Comparison of ENCODE assay signal across 22 mouse cellular contexts in genomic region chr4:47422194-47422593, GRCm38 (mm10). TPM values are rescaled to one million over a fixed set of nuclear protein-coding genes. Genes with fewer than 3 reads are reported as not detected.
DNase-seq lines count a peak whose midpoint lies in the region; ATAC-seq and TF ChIP-seq lines count a peak whose summit lies in the region.
"Had no signal": no experiment of that assay in that cellular context is flagged by ENCODE, and none has a peak within 500 bp of the region (broad histone marks: within the 10 kb centered on the region; RNA-seq: fewer than 3 reads in every experiment).

No protein-coding gene starts in this region.

- peak; percentile 56 for DNase-seq in MEL (ENCODE audit: low read depth, low spot score)
- peak; percentile 36 for DNase-seq in c-Kit-positive CD71-positive TER-119-negative erythroid progenitor cells, embryonic 14.5 days (ENCODE audit: low read depth)
- no peak for DNase-seq in layer of hippocampus, postnatal 25 days (ENCODE audit: extremely low spot score in 1 of 2, low spot score in 1 of 2)
- no peak for DNase-seq in gastrocnemius, postnatal 4 days (ENCODE audit: low spot score in 2 of 2)
- no peak for DNase-seq in forebrain, embryonic 10.5 days (ENCODE audit: extremely low spot score, low spot score)
- DNase-seq: adrenal gland, adult 8-10 months; adrenal gland, postnatal 36 days; cerebellum, adult 11-12 months; cerebellum, adult 9-10 months; cerebellum, postnatal 25 days; forebrain, postnatal 0 days; gastrocnemius, adult 2 months; gastrocnemius, postnatal 25 days; heart, postnatal 10 days; heart, postnatal 4 days had no signal

- TF ChIP-seq CTCF in MEL (IDR thresholded peaks at IDR 0.05 in 2 of 3, conservative IDR thresholded peaks at IDR 0.05 in 1 of 3; ENCODE audit: control insufficient read depth in 1 of 3, insufficient read depth in 1 of 3, low read depth in 2 of 3, low read length in 3 of 3, poor library complexity in 1 of 3, severe bottlenecking in 1 of 3) = no peak

- TF ChIP-seq EP300 in MEL (IDR thresholded peaks at IDR 0.05; ENCODE audit: low read depth in 1 of 2, low read length in 2 of 2) = peak in 1 of 2 experiments; percentile 52; a peak in 2 of 4 replicates

- ATAC-seq in liver, embryonic 12.5 days = peak; percentile 76
- peak; percentile 60 for ATAC-seq in megakaryocyte progenitor cell, adult 5-6 weeks (replicated peaks; ENCODE audit: poor library complexity)
- ATAC-seq: forebrain, embryonic 13.5 days; forebrain, postnatal 0 days; hindbrain, embryonic 16.5 days; inflammation-experienced regulatory T-cells, adult 6 months had no signal

- TF ChIP-seq POLR2A in MEL (IDR thresholded peaks at IDR 0.05; ENCODE audit: control insufficient read depth in 1 of 2, insufficient read depth in 1 of 2, low read depth in 1 of 2, low read length in 2 of 2, poor library complexity in 1 of 2) = no peak

- no peak for TF ChIP-seq RAD21 in MEL (IDR thresholded peaks at IDR 0.05; ENCODE audit: low read depth, low read length)

- H3K79me2 ChIP-seq in MEL (ENCODE audit: control insufficient read depth, insufficient read depth, low read length, poor library complexity) = no peaks in the 10 kb centered on the region

- H3K36me3 ChIP-seq in MEL (ENCODE audit: control insufficient read depth in 1 of 2, insufficient read depth in 2 of 2, low read length in 2 of 2) = peaks cover 0 to 10% of the 10 kb centered on the region in 2 experiments; a peak in 2 of 4 replicates
- H3K36me3 ChIP-seq in liver, embryonic 12.5 days = no peaks in the 10 kb centered on the region
- no peaks in the 10 kb centered on the region for H3K36me3 ChIP-seq in forebrain, embryonic 10.5 days (replicated peaks)
- H3K36me3 ChIP-seq: embryonic facial prominence, embryonic 13.5 days; hindbrain, embryonic 12.5 days had no signal

- H3K27ac ChIP-seq in MEL (ENCODE audit: control insufficient read depth, low read depth, low read length) = no peak overlapping the region
- no peak overlapping the region for H3K27ac ChIP-seq in liver, embryonic 12.5 days
- no peak overlapping the region for H3K27ac ChIP-seq in forebrain, embryonic 10.5 days
- H3K27ac ChIP-seq: embryonic facial prominence, embryonic 13.5 days; forebrain, embryonic 13.5 days; gastrocnemius, adult 2 months; hindbrain, embryonic 12.5 days had no signal

- H3K4me1 ChIP-seq in MEL (ENCODE audit: control insufficient read depth in 1 of 2, insufficient read depth in 2 of 2, low read length in 2 of 2) = peaks cover 0 to 10% of the 10 kb centered on the region in 2 experiments; a peak in 2 of 4 replicates
- H3K4me1 ChIP-seq in liver, embryonic 12.5 days = peaks cover 17% of the 10 kb centered on the region
- peaks cover 47% of the 10 kb centered on the region for H3K4me1 ChIP-seq in forebrain, embryonic 10.5 days

- H3K9ac ChIP-seq in MEL (ENCODE audit: control insufficient read depth, low read depth, low read length, poor library complexity, severe bottlenecking) = no peak overlapping the region
- no peak overlapping the region for H3K9ac ChIP-seq in liver, embryonic 12.5 days
- H3K9ac ChIP-seq: embryonic facial prominence, embryonic 13.5 days; forebrain, embryonic 13.5 days; forebrain, postnatal 0 days; hindbrain, embryonic 12.5 days had no signal

- H3K9me3 ChIP-seq in MEL (replicated peaks; ENCODE audit: insufficient read depth, low read length) = no peaks in the 10 kb centered on the region
- H3K9me3 ChIP-seq in liver, embryonic 12.5 days (replicated peaks) = no peaks in the 10 kb centered on the region
- no peaks in the 10 kb centered on the region for H3K9me3 ChIP-seq in forebrain, embryonic 10.5 days
- H3K9me3 ChIP-seq: embryonic facial prominence, embryonic 13.5 days; forebrain, embryonic 13.5 days; hindbrain, embryonic 12.5 days had no signal

- no peaks in the 10 kb centered on the region for H3K27me3 ChIP-seq in MEL (ENCODE audit: control insufficient read depth in 1 of 2, insufficient read depth in 2 of 2, low read length in 2 of 2)
- H3K27me3 ChIP-seq in liver, embryonic 12.5 days (replicated peaks) = no peaks in the 10 kb centered on the region
- peaks cover 69% of the 10 kb centered on the region for H3K27me3 ChIP-seq in forebrain, embryonic 10.5 days (ENCODE audit: poor library complexity, severe bottlenecking)
- H3K27me3 ChIP-seq: embryonic facial prominence, embryonic 13.5 days; hindbrain, embryonic 12.5 days had no signal

- no peak overlapping the region for H3K4me2 ChIP-seq in liver, embryonic 12.5 days
- H3K4me2 ChIP-seq: embryonic facial prominence, embryonic 13.5 days; forebrain, embryonic 13.5 days; hindbrain, embryonic 12.5 days had no signal

- WGBS in liver, embryonic 12.5 days (ENCODE audit: insufficient replicate concordance) = 11% methylated on average over 3 of the region's 3 CpGs
- 26% methylated on average over 3 of the region's 3 CpGs for WGBS in forebrain, embryonic 10.5 days

- H3K4me3 ChIP-seq in MEL (ENCODE audit: control insufficient read depth in 1 of 2, insufficient read depth in 1 of 2, low read depth in 2 of 2, low read length in 2 of 2) = no peak overlapping the region
- H3K4me3 ChIP-seq in liver, embryonic 12.5 days = no peak overlapping the region
- no peak overlapping the region for H3K4me3 ChIP-seq in forebrain, embryonic 10.5 days
- H3K4me3 ChIP-seq: embryonic facial prominence, embryonic 13.5 days; forebrain, embryonic 13.5 days; gastrocnemius, adult 2 months; hindbrain, embryonic 12.5 days had no signal

TF ChIP-seq in MEL, 35 proteins besides CTCF, POLR2A, EP300 and RAD21:
- TF ChIP-seq TAL1 (IDR thresholded peaks at IDR 0.05; ENCODE audit: low read length) (peak; percentile 62), TCF12 (IDR thresholded peaks at IDR 0.05; ENCODE audit: low read depth, low read length) (no peak), ETS1 (IDR thresholded peaks at IDR 0.05; ENCODE audit: low read depth, low read length) (0 out of 2 replicates have a peak, but pooled peaks have one; percentile 36), SIN3A (IDR thresholded peaks at IDR 0.05; ENCODE audit: low read length) (no peak), GATA1 (IDR thresholded peaks at IDR 0.05; ENCODE audit: low read depth, low read length) (no peak), RCOR1 (IDR thresholded peaks at IDR 0.05; ENCODE audit: low read depth, low read length) (no peak), ZKSCAN1 (IDR thresholded peaks at IDR 0.05; ENCODE audit: low read depth, low read length) (no peak), TBP (IDR thresholded peaks at IDR 0.05; ENCODE audit: low read depth, low read length) (no peak)

RNA-seq across cellular contexts. Expression of gene Alg2, which starts 51.9 kb away (rescaled TPM):
- 10.1 and 11.6 TPM in 2 replicates for total RNA-seq in MEL (2012; rRNA removed)
- polyA plus RNA-seq in MEL (2012; ENCODE audit: insufficient read depth in 1 of 2, insufficient read length in 2 of 2, low read depth in 1 of 2, low replicate concordance in 2 of 2, missing spikeins in 1 of 2) = 10 to 100 TPM; 31.3 to 48.1 TPM
- 25.3 and 26.0 TPM in 2 replicates for polyA plus RNA-seq in liver, embryonic 12.5 days (2016; fragmentation: Nextera tagmentation; extraction: Ambion mirVana)
- total RNA-seq in megakaryocyte progenitor cell, adult 5-6 weeks (2015) = 43.4 and 48.4 TPM in 2 replicates
- total RNA-seq in megakaryocyte progenitor cell, adult 5-6 weeks (2017) = 18.0 and 19.5 TPM in 2 replicates
- total RNA-seq in layer of hippocampus, postnatal 25 days (2021) = 100 to 1,000 TPM; 142 to 143 TPM
- total RNA-seq in gastrocnemius, postnatal 4 days (2021) = 10 to 100 TPM; 21.7 to 24.9 TPM
- polyA plus RNA-seq in forebrain, embryonic 10.5 days (2016; fragmentation: Nextera tagmentation; extraction: Ambion mirVana) = 80.7 and 84.3 TPM in 2 replicates

RNA-seq across cellular contexts. Expression of gene Sec61b, which starts 52.3 kb away (rescaled TPM):
- total RNA-seq in MEL (2012; rRNA removed) = 538 and 557 TPM in 2 replicates
- 100 to 1,000 TPM in 1 of 2 experiments, not detected in 1; 329 TPM for polyA plus RNA-seq in MEL (2012; ENCODE audit: insufficient read depth in 1 of 2, insufficient read length in 2 of 2, low read depth in 1 of 2, low replicate concordance in 2 of 2, missing spikeins in 1 of 2)
- 262 and 268 TPM in 2 replicates for polyA plus RNA-seq in liver, embryonic 12.5 days (2016; fragmentation: Nextera tagmentation; extraction: Ambion mirVana)
- 584 and 670 TPM in 2 replicates for total RNA-seq in megakaryocyte progenitor cell, adult 5-6 weeks (2015)
- 230 and 279 TPM in 2 replicates for total RNA-seq in megakaryocyte progenitor cell, adult 5-6 weeks (2017)
- total RNA-seq in layer of hippocampus, postnatal 25 days (2021) = 10 to 100 TPM; 48.0 to 56.8 TPM
- 10 to 100 TPM; 73.0 to 74.5 TPM for total RNA-seq in gastrocnemius, postnatal 4 days (2021)
- polyA plus RNA-seq in forebrain, embryonic 10.5 days (2016; fragmentation: Nextera tagmentation; extraction: Ambion mirVana) = 339 and 348 TPM in 2 replicates

Comparison
In these comparisons a context has a peak if more than half of its experiments do, and no peak if none do; other contexts are left out.
1. DNase-seq: peak in MEL (single experiment) and c-Kit-positive CD71-positive TER-119-negative erythroid progenitor cells, embryonic 14.5 days (single experiment); none in layer of hippocampus, postnatal 25 days (0 of 2), gastrocnemius, postnatal 4 days (0 of 2) and forebrain, embryonic 10.5 days (single experiment).